Mouse (Mus musculus): ENCODE measurements around the gene Hipk2. TPM values are rescaled to one million over a fixed set of nuclear protein-coding genes. Genes with fewer than 3 reads are reported as not detected.
A peak's percentile ranks its signal among the peaks of the same experiment; 100 is the strongest.

Gene Hipk2
- polyA plus RNA-seq, 1 experiment = 4.5 TPM

GRCm38 (mm10) chr6:38753025-38753424, 122.9 kb downstream of the Hipk2 start:
- DNase-seq (ENCODE audit: low spot score) = no peak

GRCm38 (mm10) chr6:38752495-38752894, 123.5 kb downstream of the Hipk2 start:
- no peak for DNase-seq (ENCODE audit: low spot score)

GRCm38 (mm10) chr6:38748037-38748436, 127.9 kb downstream of the Hipk2 start:
- no peak for DNase-seq (ENCODE audit: low spot score)

GRCm38 (mm10) chr6:38743351-38743750, 132.6 kb downstream of the Hipk2 start:
- DNase-seq (ENCODE audit: low spot score) = no peak

GRCm38 (mm10) chr6:38742441-38742840, 133.5 kb downstream of the Hipk2 start:
- DNase-seq (ENCODE audit: low spot score) = no peak

GRCm38 (mm10) chr6:38741024-38741423, 134.9 kb downstream of the Hipk2 start:
- DNase-seq (ENCODE audit: low spot score) = no peak

GRCm38 (mm10) chr6:38739266-38739665, 136.7 kb downstream of the Hipk2 start:
- DNase-seq (ENCODE audit: low spot score) = no peak

- DNase-seq (ENCODE audit: low spot score) = no peak
Measured at GRCm38 (mm10) chr6:38737763-38738162, 138.2 kb downstream of the Hipk2 start.

GRCm38 (mm10) chr6:38736240-38736639, 139.7 kb downstream of the Hipk2 start:
- DNase-seq (ENCODE audit: low spot score) = peak; percentile 63

- no peak for DNase-seq (ENCODE audit: low spot score)
Measured at GRCm38 (mm10) chr6:38732681-38733080, 143.3 kb downstream of the Hipk2 start.

GRCm38 (mm10) chr6:38730169-38731146, 145.5 kb downstream of the Hipk2 start:
- no peak for DNase-seq (ENCODE audit: low spot score)

GRCm38 (mm10) chr6:38725515-38725914, 150.4 kb downstream of the Hipk2 start:
- no peak for DNase-seq (ENCODE audit: low spot score)

- no peak for DNase-seq (ENCODE audit: low spot score)
Measured at GRCm38 (mm10) chr6:38721361-38721760, 154.6 kb downstream of the Hipk2 start.

- DNase-seq (ENCODE audit: low spot score) = no peak
Measured at GRCm38 (mm10) chr6:38719229-38719628, 156.7 kb downstream of the Hipk2 start.

GRCm38 (mm10) chr6:38718625-38719024, 157.3 kb downstream of the Hipk2 start:
- DNase-seq (ENCODE audit: low spot score) = no peak

- no peak for DNase-seq (ENCODE audit: low spot score)
Measured at GRCm38 (mm10) chr6:38715881-38716280, 160.1 kb downstream of the Hipk2 start.

- DNase-seq (ENCODE audit: low spot score) = no peak
Measured at GRCm38 (mm10) chr6:38713957-38714898, 161.7 kb downstream of the Hipk2 start.

- no peak for DNase-seq (ENCODE audit: low spot score)
Measured at GRCm38 (mm10) chr6:38710449-38710848, 165.5 kb downstream of the Hipk2 start.

GRCm38 (mm10) chr6:38704264-38704984, 171.5 kb downstream of the Hipk2 start:
- no peak for DNase-seq (ENCODE audit: low spot score)

- no peak for DNase-seq (ENCODE audit: low spot score)
Measured at GRCm38 (mm10) chr6:38703526-38703925, 172.4 kb downstream of the Hipk2 start.

- DNase-seq (ENCODE audit: low spot score) = no peak
Measured at GRCm38 (mm10) chr6:38702810-38703399, 173.1 kb downstream of the Hipk2 start.

All from urinary bladder, adult 2 months (tissue).